Mouse (Mus musculus) cerebellum, adult 18-20 months (tissue): ENCODE measurements around the gene Sult5a1.
"Not testable (repeated sequence)": the region's sequence is repeated elsewhere in the genome, so short reads cannot be mapped to it uniquely, and the experiment has no call there.

Experiments used
- DNase-seq, 2 experiments: peaks; one replicate each; pipeline ENCODE4 v3.0.0; 2021

Gene Sult5a1

DNA sequence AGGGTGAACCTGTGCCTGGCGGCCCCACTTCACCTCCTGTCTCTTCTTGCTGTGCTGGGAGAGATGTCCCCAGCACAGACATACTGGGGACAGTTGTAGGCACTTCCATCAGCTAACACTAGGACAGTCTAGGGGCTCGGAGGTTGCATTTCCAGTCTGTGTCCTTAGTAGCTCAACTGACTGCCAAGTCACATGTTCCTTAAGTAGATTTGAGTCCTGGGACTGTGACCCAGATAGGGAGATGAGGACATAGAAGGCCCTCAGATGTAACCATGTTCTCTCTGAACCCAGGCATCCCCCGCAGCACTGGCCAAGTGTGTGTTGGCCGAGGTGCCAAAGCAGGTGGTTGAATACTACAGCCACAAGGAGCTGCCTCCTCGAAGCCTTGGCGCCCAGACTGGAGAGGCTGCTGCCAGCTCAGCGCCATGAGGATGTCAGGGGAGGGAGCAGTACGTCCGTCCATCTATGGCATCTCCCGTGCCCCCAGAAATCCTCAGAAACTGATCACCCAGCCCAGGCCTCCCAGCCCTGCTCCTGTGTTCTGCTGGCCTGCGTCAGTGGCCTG, 23.9 kb downstream of the Sult5a1 start:
- no peak for DNase-seq

DNA sequence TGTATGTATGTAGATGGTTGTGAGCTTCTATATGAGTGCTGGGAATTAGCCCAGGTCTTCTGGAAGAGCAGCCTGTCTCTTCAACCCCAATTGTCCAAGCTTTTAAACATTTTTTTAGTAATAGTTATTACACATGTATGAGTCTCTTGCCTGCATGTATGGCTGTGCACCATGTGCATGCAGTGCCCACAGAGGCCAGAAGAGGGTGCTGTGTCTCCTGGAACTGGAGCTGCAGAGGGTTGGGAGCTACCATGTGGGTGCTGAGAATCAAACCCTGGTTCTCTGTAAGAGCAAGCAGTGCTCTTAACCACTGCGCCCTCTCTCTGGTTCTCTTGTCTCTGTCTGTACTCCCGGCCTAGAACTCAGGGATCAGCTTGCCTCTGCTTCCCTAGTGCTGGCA, 25.2 kb downstream of the Sult5a1 start:
- no peak for DNase-seq

DNA sequence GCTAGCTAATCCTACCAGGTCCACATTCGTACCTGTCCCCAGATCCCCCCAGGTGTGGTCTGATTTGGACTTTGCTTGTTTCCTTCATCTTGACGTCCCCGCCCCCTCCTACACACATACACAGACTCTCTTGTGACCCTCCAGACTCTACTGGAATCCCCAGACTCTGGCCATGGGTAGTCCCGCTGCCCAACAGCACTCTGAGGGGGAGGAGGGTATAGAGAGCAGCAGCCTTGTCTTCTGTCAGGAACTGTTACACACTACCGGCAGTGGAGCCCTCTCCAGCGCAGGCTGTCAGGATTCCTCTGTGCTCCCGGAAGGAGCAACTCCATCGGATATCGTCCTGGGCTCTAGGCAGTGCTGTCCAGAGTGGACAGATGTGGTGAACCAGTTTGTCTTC, 27.1 kb downstream of the Sult5a1 start:
- no peak for DNase-seq

DNA sequence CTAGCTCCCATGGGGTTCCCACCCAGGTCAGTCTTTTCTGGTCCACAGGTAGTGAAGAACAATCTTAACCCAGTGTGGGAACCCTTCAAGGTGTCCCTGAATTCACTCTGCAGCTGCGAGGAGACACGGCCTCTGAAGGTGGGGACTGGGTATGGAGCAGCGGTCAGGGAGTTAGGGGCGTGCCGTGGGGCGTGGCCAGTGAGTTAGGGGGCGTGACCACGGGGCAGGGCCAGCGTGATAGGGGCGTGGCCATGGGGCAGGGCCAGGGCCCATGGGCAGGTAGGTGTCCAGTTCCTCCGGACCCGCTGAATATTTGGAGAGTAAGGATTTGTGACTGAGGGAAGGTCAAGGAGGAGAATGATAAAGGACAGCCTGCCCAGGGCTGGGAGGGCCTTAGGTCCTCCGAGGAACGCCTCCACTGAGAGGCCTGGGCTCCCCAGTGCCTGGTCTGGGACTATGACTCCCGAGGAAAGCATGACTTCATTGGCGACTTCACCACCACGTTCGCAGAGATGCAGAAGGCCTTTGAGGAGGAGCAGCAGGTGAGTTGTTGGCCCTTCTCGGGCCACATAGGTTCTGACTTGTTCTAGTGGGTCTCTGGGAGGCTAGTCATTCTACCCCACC, 31.8 kb downstream of the Sult5a1 start:
- no peak for DNase-seq

DNA sequence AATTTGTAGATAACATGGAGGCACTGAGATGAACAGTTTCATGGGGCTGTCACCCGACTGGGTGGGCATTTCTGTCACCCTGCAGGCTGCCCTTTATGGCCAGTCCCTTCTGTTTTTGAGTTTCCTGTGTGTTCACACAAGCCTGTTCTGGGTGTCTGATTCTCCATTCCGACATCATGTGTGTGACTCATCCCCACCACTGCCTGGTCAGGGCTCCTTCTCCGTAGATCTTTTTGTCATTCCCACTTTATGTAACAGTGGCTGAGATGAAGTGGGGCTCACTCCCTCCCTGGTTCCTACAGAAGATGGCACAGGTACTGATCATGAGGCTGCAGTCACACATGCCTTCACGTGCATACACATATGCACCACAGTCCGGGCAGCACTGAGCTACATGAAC, 35.4 kb downstream of the Sult5a1 start:
- no peak for DNase-seq

DNA sequence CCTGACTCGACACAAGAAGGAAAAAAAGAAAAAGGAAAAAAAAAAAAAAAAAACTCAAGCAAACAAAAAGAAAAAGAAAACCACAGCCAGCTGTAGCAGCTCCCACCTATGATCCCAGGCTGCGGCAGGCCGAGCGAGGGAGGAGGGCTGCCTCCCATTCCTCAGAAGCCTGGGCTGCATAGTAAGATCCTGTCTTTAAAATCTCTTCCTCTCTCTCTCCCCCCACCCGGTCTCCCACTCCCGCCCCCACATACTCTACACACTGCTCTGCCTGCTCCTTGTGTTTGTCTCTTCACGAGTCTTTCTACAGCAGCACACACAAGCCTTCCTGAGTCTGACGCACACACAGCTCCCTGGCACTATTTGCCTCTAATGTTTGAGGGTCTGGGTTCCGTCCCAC, 36.1 kb downstream of the Sult5a1 start:
- DNase-seq: no peak

DNA sequence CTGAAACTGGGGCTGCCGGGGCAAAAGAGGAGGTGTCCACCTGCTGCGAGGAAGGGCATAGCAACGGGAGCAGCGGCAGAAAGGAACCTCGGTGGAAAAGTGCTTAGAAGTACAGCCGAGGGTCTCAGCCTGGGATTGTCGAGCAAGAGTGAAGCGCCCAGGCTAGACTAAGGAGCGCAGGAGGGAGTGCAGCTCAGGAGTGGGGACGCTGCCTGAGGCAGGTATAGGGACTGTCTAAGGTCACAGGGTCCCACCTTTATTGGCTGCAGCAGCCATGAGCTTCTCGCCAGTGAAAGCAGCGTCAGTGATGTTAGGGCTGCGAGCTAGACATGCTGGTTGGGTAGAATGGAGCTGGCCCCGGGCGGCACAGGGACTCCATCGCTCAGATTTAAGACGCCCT, 40.4 kb downstream of the Sult5a1 start:
- DNase-seq: no peak

DNA sequence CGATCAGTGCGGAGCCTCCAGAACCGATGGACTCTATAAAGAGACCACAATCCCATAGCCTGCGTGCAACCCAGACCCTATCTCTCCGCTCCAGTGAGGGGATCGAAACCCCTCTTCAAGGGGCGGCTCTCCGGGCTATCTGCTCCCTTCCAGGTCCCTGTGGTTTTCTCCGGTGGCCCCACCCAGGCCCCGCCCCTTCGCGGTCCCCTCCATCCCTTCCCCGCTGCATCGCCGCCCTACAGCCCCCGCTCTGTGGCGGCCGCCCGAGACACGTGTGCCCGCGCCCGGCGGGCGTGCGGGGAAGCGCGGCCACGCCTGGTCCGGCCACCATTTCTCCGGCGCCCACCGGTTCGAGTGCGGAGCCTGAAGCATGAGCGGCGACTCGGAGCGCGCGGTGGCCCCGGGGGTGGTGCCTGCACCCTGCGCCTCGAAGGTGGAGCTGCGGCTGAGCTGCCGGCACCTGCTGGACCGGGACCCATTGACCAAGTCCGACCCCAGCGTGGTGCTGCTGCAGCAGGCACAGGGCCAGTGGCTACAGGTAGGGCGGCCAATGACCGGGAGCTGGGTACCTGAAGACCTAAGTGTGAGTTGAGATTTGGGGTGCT, 40.9 kb downstream of the Sult5a1 start, which contains the start of gene Cpne7:
TSS of gene Cpne7 (plus strand) at position 248 of the 605 bp plus-strand sequence.
- peak; percentile 21 to 30 for DNase-seq

DNA sequence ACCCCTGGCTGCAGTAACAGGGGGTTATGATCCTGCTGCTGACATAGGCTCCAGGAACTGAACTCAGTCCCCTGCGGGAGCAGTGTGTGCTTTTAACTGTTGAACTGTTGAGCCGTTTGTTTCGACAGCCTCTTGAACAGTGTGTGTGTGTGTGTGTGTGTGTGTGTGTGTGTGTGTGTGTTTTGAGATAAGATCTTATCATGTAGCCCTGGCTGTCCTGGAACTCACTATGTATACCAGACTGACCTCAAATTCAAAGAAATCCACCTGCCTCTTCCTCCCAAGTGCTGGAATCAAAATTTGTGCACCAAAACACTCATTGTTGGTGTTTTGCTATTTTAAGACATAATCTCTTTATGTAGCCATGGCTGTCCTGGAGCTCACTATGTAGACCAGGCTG, 43.5 kb downstream of the Sult5a1 start:
- DNase-seq: no peak

DNA sequence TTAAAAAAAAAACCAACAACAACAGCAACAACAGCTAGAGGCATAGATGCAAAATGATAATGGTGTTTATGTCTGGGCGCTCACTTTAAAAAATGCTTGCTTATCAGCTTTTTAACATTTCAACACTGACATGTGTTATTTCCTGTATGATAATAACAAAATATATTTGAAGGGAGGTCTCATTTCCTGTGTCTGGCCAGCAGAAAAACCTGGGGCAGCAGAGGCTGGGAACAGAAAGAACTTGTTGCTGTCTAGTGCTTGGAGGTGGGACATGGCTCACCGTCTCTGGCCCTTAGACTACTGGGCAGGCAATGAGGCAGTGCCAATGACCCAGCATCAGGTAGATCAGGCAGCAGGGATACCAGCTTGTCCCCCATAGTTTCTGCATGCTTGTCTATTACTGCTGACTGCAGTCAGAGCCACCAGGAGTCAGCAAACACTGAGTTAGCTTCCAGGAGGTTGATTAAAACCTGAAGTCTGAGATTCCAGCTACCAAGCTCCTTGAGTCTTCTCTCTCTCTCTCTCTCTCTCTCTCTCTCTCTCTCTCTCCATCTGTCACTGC, 44.1 kb downstream of the Sult5a1 start:
- no peak for DNase-seq

DNA sequence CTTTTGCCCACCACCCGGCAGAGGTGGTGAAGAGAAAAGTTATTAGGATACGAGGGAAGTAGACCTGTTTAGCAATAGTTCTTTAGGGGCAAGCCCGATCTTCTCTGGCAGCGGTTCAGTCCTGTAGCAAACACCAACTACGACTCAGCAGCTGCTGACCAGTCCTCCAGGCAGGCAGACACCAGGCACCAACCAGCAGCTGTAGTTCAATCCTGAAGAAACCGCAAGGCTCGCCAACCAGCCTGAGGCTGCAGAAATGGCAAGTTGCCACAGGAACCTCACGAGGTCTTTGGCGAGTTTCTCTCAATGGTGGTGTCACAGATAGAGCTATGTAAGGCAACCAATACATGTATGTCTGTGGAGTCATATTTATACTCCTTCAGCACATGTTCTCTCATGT, 45.2 kb downstream of the Sult5a1 start:
- no peak for DNase-seq

DNA sequence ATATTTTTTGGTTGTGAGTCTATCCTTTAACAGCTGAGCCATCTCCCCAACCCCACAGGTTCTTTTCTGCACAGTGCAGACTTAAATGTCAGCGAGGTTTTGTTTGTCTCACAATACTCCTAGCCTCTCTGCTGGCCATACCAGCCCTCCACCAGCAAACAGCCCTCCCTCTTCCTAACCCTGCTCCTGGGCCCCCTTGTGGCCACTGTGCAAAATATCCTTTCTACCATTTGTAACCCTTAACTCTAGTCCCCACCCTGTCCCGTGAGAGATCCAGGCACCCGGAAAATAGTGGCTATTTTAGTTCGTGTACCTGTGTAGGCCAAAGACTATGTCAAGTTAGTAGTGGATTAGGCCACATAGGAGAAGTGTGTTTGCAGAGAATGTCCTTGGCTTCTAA, 47.5 kb downstream of the Sult5a1 start:
- DNase-seq: peak; percentile 48 to 53

DNA sequence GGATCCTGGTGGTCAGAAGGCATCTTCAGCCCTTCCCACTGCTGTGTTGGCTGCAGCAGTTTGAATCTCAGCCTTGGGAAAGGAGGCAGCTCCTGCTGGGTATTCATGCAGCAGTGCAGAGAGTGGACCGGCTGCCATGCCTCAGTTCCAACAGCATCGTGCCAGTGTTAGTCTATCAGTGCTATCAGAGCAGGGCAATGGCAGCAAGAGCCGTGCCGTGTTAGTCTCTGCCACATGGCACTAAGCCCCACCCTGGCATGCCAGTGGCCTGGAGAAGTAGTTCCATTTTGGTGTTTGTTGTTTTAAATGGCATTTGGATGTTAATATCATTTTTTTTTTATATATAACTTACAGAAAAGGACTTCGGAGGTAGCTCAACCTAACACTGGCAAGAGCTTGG, 49.2 kb downstream of the Sult5a1 start:
- no peak for DNase-seq

DNA sequence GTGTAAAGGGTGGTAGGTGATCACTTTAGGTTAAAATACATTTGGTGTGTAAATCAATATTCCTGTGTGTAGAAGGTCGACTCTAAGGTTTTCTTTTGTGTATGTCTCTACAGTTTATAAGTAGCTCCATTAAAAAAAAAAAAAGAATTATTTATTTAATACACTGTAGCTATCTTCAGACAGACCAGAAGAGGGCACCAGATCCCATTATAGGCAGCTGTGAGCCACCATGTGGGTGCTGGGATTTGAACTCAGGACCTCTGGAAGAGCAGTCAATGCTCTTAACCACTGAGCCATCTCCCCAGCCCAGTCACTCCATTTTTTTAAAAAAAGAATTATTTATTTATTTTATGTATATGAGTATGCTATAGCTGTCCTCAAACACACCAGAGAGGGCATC, 50.1 kb downstream of the Sult5a1 start:
- no peak for DNase-seq

DNA sequence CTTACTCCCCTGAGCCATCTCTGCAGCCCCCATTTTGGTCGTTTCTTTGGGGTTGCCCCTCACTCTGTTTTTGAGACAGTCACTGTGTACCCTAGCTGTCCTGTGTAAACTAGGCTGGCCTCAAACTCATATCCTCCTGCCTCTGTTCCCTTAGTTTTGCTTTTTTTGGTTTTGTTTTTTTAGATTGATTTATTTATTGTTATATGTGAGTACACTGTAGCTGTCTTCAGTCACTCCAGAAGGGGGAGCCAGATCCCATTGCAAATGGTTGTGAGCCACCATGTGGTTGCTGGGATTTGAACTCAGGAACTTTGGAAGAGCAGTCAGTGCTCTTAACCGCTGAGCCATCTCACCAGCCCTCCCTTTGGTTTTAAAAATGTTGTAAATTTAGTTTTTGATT, 51.6 kb downstream of the Sult5a1 start:
- DNase-seq: peak in 1 of 2 experiments; percentile 19

DNA sequence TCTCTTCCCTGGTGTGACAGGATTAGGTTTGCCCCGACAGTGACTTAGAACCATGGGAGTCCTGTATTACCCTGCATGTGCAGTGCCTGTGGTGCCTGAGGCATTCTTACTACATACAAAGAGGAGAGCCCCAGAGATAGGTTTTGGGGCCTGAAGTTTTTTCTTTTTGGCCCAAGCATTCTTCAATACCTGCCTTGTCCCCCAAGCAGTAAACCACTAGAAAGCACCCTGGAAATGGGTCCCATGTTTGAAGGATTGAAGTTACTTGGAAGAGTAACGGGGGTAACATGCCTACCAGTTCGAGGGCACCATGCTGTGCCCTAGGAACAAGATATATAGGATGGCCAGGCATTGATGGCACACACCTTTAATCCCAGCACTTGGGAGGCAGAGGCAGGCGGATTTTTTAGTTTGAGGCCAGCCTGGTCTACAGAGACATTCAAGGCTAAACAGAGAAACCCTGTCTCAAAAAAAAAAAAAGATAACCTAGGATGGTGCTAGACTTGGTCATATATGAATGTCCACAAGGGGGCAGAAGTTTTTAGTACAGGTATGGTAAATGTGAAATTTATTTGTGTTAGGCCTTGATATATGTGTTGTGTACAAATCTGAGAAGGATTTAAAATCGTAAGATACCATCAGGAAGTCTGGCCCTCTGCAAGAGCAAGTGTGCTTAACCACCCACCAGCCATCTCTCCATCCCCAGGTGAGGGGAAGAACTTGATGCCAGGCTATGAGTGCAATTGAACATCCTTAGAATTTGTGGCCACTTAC, 52.4 kb downstream of the Sult5a1 start:
- peak in 1 of 2 experiments; percentile 21 for DNase-seq

DNA sequence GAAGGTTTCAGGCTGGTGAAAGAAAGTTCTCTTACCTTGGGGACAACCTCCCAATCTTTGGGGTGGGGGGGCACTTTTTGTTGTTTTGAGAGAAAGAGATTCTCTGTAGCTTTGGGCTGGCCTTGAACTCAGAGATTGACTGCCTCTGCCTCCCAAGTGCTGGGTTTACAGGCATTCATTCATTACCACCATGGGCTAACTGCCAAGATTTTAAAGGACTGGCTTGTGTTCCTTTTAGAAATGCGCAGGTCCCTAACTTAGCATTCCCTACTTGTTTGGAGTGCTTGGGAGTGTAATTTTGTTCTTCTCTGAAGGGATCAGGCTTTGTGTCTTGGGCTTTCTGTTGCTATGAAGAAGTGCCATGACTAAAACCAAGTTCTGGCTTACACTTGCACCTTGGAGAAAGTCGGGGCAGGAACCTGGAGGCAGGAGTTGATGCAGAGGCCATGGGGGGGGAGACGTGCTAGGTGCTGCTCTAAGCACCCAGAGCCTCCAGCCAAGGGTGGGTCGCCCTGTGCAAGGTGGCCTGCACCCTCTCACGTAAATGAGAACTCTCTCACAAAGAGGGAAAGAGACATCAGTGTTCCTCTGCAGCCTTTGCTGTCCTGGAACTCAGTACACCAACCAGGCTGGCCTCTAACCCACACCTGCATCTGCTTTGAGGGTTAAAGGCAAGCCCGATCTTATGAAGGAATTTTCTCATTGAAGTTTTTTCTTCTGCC, 53.9 kb downstream of the Sult5a1 start:
- no peak for DNase-seq

DNA sequence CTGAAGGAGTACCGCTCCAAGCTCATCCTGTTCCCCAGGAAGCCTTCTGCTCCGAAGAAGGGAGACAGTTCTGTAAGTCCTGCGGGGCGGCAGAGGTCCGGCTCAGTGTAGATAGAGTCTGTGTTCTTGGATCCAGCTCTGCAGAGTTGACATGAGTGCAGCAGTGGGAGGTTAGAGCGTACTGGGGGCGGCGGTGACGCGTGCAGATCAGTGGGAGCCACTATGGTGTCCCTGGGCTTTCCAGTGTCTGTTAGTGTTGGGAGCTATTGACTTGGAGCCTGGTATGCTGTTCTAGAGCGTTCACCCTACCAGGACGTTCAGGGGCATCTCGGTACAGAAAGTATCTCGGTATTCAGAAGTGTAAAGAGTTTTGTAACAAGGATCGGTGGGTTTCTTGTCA, 54.8 kb downstream of the Sult5a1 start:
- no peak for DNase-seq

DNA sequence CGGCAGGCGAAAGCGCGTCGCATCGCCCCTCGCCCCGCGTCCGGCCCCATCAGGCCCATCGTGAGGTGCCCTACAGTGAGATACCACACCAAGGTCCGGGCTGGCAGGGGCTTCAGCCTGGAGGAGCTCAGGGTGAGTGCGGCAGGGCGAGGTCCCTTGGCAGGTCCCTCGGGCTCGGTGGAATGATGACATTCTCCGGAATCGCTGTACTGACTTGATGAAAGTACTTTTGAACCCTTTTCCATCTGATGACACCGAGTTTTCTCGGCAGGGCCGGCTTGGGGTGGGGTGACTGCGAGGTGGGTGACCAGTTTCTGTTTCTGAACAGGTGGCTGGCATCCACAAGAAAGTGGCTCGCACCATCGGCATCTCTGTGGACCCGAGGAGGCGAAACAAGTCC, 55.3 kb downstream of the Sult5a1 start:
- DNase-seq: not testable (repeated sequence)

DNA sequence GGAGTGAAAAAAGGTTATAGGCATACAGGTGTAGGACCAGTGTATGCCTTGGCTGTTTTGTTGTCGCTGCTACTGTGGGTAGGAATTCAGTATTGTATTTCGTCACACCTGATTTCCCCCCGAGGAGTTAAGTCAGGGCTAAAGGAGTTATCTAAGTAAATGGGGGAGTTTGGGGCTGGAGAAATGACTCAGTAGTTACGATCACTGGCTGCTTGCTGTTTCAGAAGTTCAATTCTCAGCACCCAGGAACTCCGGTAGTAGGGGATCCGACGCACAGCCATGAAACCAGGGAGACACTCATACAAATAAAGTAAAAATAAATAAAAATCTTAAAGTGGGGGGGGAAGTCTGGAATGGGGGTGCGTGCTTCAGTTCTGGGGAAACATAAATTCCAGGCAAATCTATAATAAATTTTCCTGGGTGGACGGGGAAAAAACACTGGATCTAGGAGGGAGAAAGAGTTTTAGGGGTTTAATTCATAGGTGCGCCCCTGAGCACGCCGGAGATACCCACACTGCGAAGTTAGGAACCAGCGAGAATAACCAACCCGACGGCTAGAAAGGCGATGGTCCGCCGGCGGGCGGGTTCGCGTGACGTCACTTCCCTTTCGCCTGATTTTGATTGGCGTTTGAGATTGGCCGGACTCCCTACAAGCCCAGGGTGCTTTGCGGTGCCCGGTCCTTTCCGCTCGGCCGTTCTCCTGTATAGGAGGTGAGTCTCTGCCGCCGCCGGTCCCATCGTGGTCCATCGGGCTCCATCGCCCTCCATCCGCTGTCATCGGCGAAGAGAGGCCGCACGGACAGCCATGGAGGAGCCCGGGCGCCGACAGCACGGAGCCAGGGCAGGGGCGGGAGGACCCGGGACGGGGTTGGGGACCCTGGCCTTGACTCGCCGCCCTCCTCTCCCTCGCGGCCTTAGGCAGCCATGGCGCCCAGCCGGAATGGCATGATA, 56.1 kb downstream of the Sult5a1 start, which contains the start of gene Rpl13:
TSS of gene Rpl13 (plus strand) at position 616 of the 951 bp plus-strand sequence.
- peak; percentile 97 to 98 for DNase-seq

DNA sequence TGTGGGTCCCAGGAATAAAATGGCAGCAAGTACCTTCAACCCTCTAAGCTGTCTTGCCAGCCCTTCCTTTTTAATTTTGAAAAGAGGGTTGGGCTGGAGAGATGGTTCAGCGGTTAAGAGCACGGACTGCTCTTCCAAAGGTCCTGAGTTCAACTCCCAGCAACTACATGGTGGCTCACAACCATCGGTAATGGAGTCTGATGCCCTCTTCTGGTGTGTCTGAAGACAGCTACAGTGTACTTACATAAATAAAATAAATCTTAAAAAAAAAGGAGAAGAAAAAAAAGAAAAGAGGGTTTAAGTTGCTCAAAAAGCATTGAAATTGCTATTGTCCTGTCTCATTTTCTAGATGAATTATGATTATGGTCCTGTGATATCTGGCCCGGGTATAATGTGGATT, 56.9 kb downstream of the Sult5a1 start:
- no peak for DNase-seq

DNA sequence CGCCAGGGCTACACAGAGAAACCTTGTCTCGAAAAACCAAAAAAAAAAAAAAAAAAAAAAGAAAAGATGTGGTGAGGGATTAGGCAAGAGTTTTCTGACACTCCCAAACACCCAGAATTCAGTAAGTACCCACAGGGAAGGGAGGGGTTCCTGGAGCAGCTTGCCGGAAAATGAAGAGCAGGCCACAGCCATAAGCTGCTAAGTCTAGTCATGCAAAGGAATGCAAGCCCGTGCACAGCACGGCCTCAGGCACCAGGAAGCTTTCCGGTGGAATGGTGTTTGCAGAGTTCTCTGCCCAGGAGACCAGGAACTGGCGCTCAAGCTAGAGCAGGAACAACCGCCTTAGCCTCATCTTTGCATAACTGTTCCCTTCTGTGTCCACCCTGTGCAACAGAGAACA, 57.8 kb downstream of the Sult5a1 start:
- DNase-seq: no peak
